Mouse (Mus musculus) MEL (cell line): ENCODE measurements around the gene Ggta1. TPM values are rescaled to one million over a fixed set of nuclear protein-coding genes. Genes with fewer than 3 reads are reported as not detected.

Source experiments
- DNase-seq: peaks from one replicate; pipeline ENCODE4 v3.0.0; 2011; ENCODE audit warnings: low read depth, low spot score
- H3K27ac ChIP-seq: 2 replicates; pipeline ENCODE4 v1.5.1; 2012; ENCODE audit warnings: low read depth, mild to moderate bottlenecking, control low read depth, low read length, moderate library complexity; ENCODE audit not compliant: control insufficient read depth
- H3K27me3 ChIP-seq, 2 experiments: fragments of 150-350 bp in 1 of 2; sonication (generic) in 1 of 2; 2 replicates each; pipeline ENCODE4 v1.6.1; 2012; ENCODE audit warnings: low read length in 2 of 2, mild to moderate bottlenecking in 2 of 2, improper control_type of control experiment in 1 of 2, moderate library complexity in 1 of 2; ENCODE audit not compliant: insufficient read depth in 2 of 2, control insufficient read depth in 1 of 2
- H3K36me3 ChIP-seq, 2 experiments: 2 replicates each; pipeline ENCODE4 v1.6.1; 2012 to 2014; ENCODE audit warnings: low read length in 2 of 2, improper control_type of control experiment in 1 of 2, inconsistent platforms in 1 of 2, mild to moderate bottlenecking in 1 of 2; ENCODE audit not compliant: insufficient read depth in 2 of 2, control insufficient read depth in 1 of 2
- H3K4me1 ChIP-seq, 2 experiments: fragments of 150-350 bp in 1 of 2; sonication (generic) in 1 of 2; 2 replicates each; pipeline ENCODE4 v1.6.1; 2012; ENCODE audit warnings: low read length in 2 of 2, improper control_type of control experiment in 1 of 2, mild to moderate bottlenecking in 1 of 2; ENCODE audit not compliant: insufficient read depth in 2 of 2, control insufficient read depth in 1 of 2
- H3K4me3 ChIP-seq, 2 experiments: fragments of 150-350 bp in 1 of 2; sonication (generic) in 1 of 2; 2 replicates each; pipeline ENCODE4 v1.5.1; 2012; ENCODE audit warnings: low read depth in 2 of 2, low read length in 2 of 2, mild to moderate bottlenecking in 2 of 2, moderate library complexity in 2 of 2, control low read depth in 1 of 2, improper control_type of control experiment in 1 of 2; ENCODE audit not compliant: control insufficient read depth in 1 of 2, insufficient read depth in 1 of 2
- H3K79me2 ChIP-seq: 2 replicates; pipeline ENCODE4 v1.6.1; 2012; ENCODE audit warnings: mild to moderate bottlenecking, low read length, moderate library complexity; ENCODE audit not compliant: control insufficient read depth, poor library complexity, insufficient read depth
- H3K9ac ChIP-seq: 2 replicates; pipeline ENCODE4 v1.6.1; 2012; ENCODE audit warnings: low read depth, mild to moderate bottlenecking, control low read depth, low read length, moderate library complexity; ENCODE audit not compliant: control insufficient read depth, poor library complexity, severe bottlenecking
- H3K9me3 ChIP-seq: fragments of 150-350 bp; sonication (generic); replicated peaks from 2 replicates; pipeline ENCODE4 v1.6.1; 2012; ENCODE audit warnings: mild to moderate bottlenecking, low read length, improper control_type of control experiment, moderate library complexity; ENCODE audit not compliant: insufficient read depth
- BHLHE40 ChIP-seq: IDR thresholded peaks from 2 replicates; pipeline ENCODE4 v1.6.1; 2012; ENCODE audit warnings: low read depth, mild to moderate bottlenecking, inconsistent platforms, low read length, improper control_type of control experiment, borderline replicate concordance
- CHD2 ChIP-seq: IDR thresholded peaks from 2 replicates; pipeline ENCODE4 v1.6.1; 2011; ENCODE audit warnings: low read length, improper control_type of control experiment
- E2F4 ChIP-seq: IDR thresholded peaks from 2 replicates; pipeline ENCODE4 v1.6.1; 2011; ENCODE audit warnings: low read depth, low read length, improper control_type of control experiment, borderline replicate concordance
- JUND ChIP-seq: IDR thresholded peaks from 2 replicates; pipeline ENCODE4 v1.6.1; 2011; ENCODE audit warnings: low read depth, mild to moderate bottlenecking, improper control_type of control experiment, low read length
- MAFK ChIP-seq: IDR thresholded peaks from 2 replicates; pipeline ENCODE4 v1.6.1; 2011; ENCODE audit warnings: low read depth, mild to moderate bottlenecking, low read length, improper control_type of control experiment, borderline replicate concordance
- MAX ChIP-seq: IDR thresholded peaks from 2 replicates; pipeline ENCODE4 v1.6.1; 2011; ENCODE audit warnings: low read length, improper control_type of control experiment
- MAZ ChIP-seq: IDR thresholded peaks from 2 replicates; pipeline ENCODE4 v1.6.1; 2012; ENCODE audit warnings: low read depth, mild to moderate bottlenecking, inconsistent platforms, low read length, improper control_type of control experiment
- MEF2A ChIP-seq: IDR thresholded peaks from 2 replicates; pipeline ENCODE4 v1.6.1; 2014; ENCODE audit warnings: low read depth, mild to moderate bottlenecking, inconsistent platforms, low read length, improper control_type of control experiment; ENCODE audit not compliant: poor library complexity, insufficient replicate concordance, severe bottlenecking; ENCODE audit errors: extremely low read depth
- MYB ChIP-seq: IDR thresholded peaks from 2 replicates; pipeline ENCODE4 v1.6.1; 2011; ENCODE audit warnings: mild to moderate bottlenecking, low read depth, low read length, improper control_type of control experiment
- MYC ChIP-seq: IDR thresholded peaks from 2 replicates; pipeline ENCODE4 v1.6.1; 2011; ENCODE audit warnings: low read depth, mild to moderate bottlenecking, low read length, improper control_type of control experiment, moderate library complexity
- NRF1 ChIP-seq: IDR thresholded peaks from 2 replicates; pipeline ENCODE4 v1.6.1; 2014; ENCODE audit warnings: low read depth, mild to moderate bottlenecking, inconsistent platforms, low read length, improper control_type of control experiment, moderate library complexity; ENCODE audit not compliant: poor library complexity, insufficient read depth, severe bottlenecking
- POLR2A ChIP-seq, 2 experiments: IDR thresholded peaks; 2 replicates each; pipeline ENCODE4 v1.6.1; 2011 to 2012; ENCODE audit warnings: low read length in 2 of 2, mild to moderate bottlenecking in 2 of 2, control low read depth in 1 of 2, improper control_type of control experiment in 1 of 2, low read depth in 1 of 2, moderate library complexity in 1 of 2; ENCODE audit not compliant: control insufficient read depth in 1 of 2, insufficient read depth in 1 of 2, poor library complexity in 1 of 2
- POLR2AphosphoS2 ChIP-seq: IDR thresholded peaks from 2 replicates; pipeline ENCODE4 v1.6.1; 2011; ENCODE audit warnings: low read length, improper control_type of control experiment
- POLR2AphosphoS5 ChIP-seq: IDR thresholded peaks from 2 replicates; pipeline ENCODE4 v1.6.1; 2012; ENCODE audit warnings: low read depth, borderline replicate concordance, mild to moderate bottlenecking, inconsistent platforms, low read length, moderate library complexity, mixed read lengths
- RCOR1 ChIP-seq: IDR thresholded peaks from 2 replicates; pipeline ENCODE4 v1.6.1; 2012; ENCODE audit warnings: low read depth, mild to moderate bottlenecking, inconsistent platforms, low read length, improper control_type of control experiment
- UBTF ChIP-seq: IDR thresholded peaks from 2 replicates; pipeline ENCODE4 v1.6.1; 2012; ENCODE audit warnings: low read depth, mild to moderate bottlenecking, inconsistent platforms, low read length, improper control_type of control experiment, moderate library complexity, borderline replicate concordance; ENCODE audit not compliant: insufficient read depth
- USF1 ChIP-seq: IDR thresholded peaks from 2 replicates; pipeline ENCODE4 v1.6.1; 2014; ENCODE audit warnings: low read depth, mild to moderate bottlenecking, inconsistent platforms, low read length, improper control_type of control experiment, moderate library complexity
- ZKSCAN1 ChIP-seq: IDR thresholded peaks from 2 replicates; pipeline ENCODE4 v1.6.1; 2012; ENCODE audit warnings: low read depth, mild to moderate bottlenecking, inconsistent platforms, low read length, improper control_type of control experiment, moderate library complexity
- ZNF384 ChIP-seq: IDR thresholded peaks from 2 replicates; pipeline ENCODE4 v1.6.1; 2012; ENCODE audit warnings: low read depth, mild to moderate bottlenecking, inconsistent platforms, low read length, improper control_type of control experiment
- polyA plus RNA-seq, 2 experiments: library from polyadenylated mRNA; stranded (reverse) in 1 of 2; unstranded in 1 of 2; fragments of >175 nt in 1 of 2; fragments of >200 nt in 1 of 2; gene quantifications; 2 replicates each; pipeline versions ENCODE4 v1.2.1 to v1.2.4; 2012; ENCODE audit warnings: low replicate concordance in 2 of 2, low read depth in 1 of 2; ENCODE audit not compliant: insufficient read length in 2 of 2, insufficient read depth in 1 of 2, missing spikeins in 1 of 2
- total RNA-seq: library from RNA; depleted of rRNA; stranded (reverse); fragments of 300-350 nt; gene quantifications from 2 replicates; pipeline ENCODE4 v1.2.3, GENCODE M21; 2012

Ggta1 gene
- total and polyA plus RNA-seq, 3 experiments, result 29.2 to 30.7 TPM; not detected in 1

- TF ChIP-seq JUND (no peak), RCOR1 (no peak), POLR2AphosphoS2 (no peak), MAX (no peak), ZNF384 (no peak), MYB (no peak), E2F4 (no peak), MEF2A (no peak), NRF1 (no peak), BHLHE40 (no peak), USF1 (no peak), POLR2AphosphoS5 (no peak), CHD2 (no peak), MYC (no peak), MAZ (no peak), UBTF (no peak), MAFK (no peak)
- Histone ChIP-seq H3K36me3 (peaks cover 1 to 9% of the 10 kb centered on the region in 2 experiments; a peak in 3 of 4 replicates), H3K9ac (no peak overlapping the region), H3K27me3 (no peaks in the 10 kb centered on the region), H3K79me2 (no peaks in the 10 kb centered on the region), H3K4me1 (peaks cover 9 to 13% of the 10 kb centered on the region in 2 experiments), H3K27ac (no peak overlapping the region), H3K4me3 (no peak overlapping the region), H3K9me3 (no peaks in the 10 kb centered on the region)
- no peak for DNase-seq
Observed at GRCm38 (mm10) chr2:35412810-35413209, 50.2 kb downstream of the Ggta1 start.

GRCm38 (mm10) chr2:35412246-35412645 is 50.8 kb downstream of the Ggta1 start:
- Histone ChIP-seq H3K9ac (no peak overlapping the region), H3K9me3 (no peaks in the 10 kb centered on the region), H3K36me3 (peaks cover 1 to 6% of the 10 kb centered on the region in 2 experiments; a peak in 3 of 4 replicates), H3K27me3 (no peaks in the 10 kb centered on the region), H3K27ac (no peak overlapping the region), H3K4me1 (peaks cover 5 to 8% of the 10 kb centered on the region in 2 experiments), H3K79me2 (no peaks in the 10 kb centered on the region), H3K4me3 (no peak overlapping the region)
- no peak for TF ChIP-seq ZKSCAN1
- TF ChIP-seq MAFK, result no peak
- no peak for TF ChIP-seq POLR2A (IDR thresholded peaks at IDR 0.05; ENCODE audit: control insufficient read depth in 1 of 2, insufficient read depth in 1 of 2, low read depth in 1 of 2, low read length in 2 of 2, poor library complexity in 1 of 2)
- no peak for DNase-seq
